10 mouse cellular contexts compared by ENCODE assay signal in genomic region chrX:60891329-60892095, GRCm38 (mm10). TPM values are rescaled to one million over a fixed set of nuclear protein-coding genes. Genes with fewer than 3 reads are reported as not detected.
DNase-seq lines count a peak whose midpoint lies in the region; ATAC-seq and TF ChIP-seq lines count a peak whose summit lies in the region.
"Had no signal": no experiment of that assay in that cellular context is flagged by ENCODE, and none has a peak within 500 bp of the region (broad histone marks: within the 10 kb centered on the region; RNA-seq: fewer than 3 reads in every experiment).

No protein-coding gene starts in this region.

- 0 out of 2 replicates have a peak, but pooled peaks have one; percentile 24 for ATAC-seq in lung, embryonic 15.5 days (ENCODE audit: borderline replicate concordance, extremely low read depth, low FRiP score, low TSS enrichment)
- ATAC-seq in forebrain, embryonic 13.5 days, result no peak
- no peak for ATAC-seq in limb, embryonic 13.5 days (ENCODE audit: low FRiP score, low read depth)
- ATAC-seq in stomach, embryonic 14.5 days (ENCODE audit: insufficient number of reproducible peaks, insufficient read depth, low FRiP score, low read depth), result no peak
- no peak for ATAC-seq in cerebellum, adult (ENCODE audit: insufficient number of reproducible peaks, low FRiP score, low TSS enrichment)

- H3K4me3 ChIP-seq in lung, embryonic 15.5 days, result peak overlapping the region; percentile 41
- H3K4me3 ChIP-seq in lung, adult 2 months (replicated peaks; ENCODE audit: extremely low read depth, low read depth, low read length), result no peak overlapping the region
- H3K4me3 ChIP-seq in forebrain, embryonic 13.5 days, result peak overlapping the region; percentile 64
- H3K4me3 ChIP-seq in limb, embryonic 13.5 days, result peak overlapping the region; percentile 48
- H3K4me3 ChIP-seq in stomach, embryonic 14.5 days (ENCODE audit: low read depth, low read length), result peak overlapping the region; percentile 30

- DNase-seq in lung, adult 2 months, result no peak
- no peak for DNase-seq in yolk sac, embryonic 10.5 days (ENCODE audit: low spot score)
- DNase-seq in layer of hippocampus, postnatal 25 days (ENCODE audit: extremely low spot score in 1 of 2, low spot score in 1 of 2), result no peak

- no peaks in the 10 kb centered on the region for H3K9me3 ChIP-seq in lung, embryonic 15.5 days
- no peaks in the 10 kb centered on the region for H3K9me3 ChIP-seq in forebrain, embryonic 13.5 days (replicated peaks)
- H3K9me3 ChIP-seq in limb, embryonic 13.5 days, result no peaks in the 10 kb centered on the region
- H3K9me3 ChIP-seq in stomach, embryonic 14.5 days (ENCODE audit: control insufficient read depth, low read depth, low read length), result no peaks in the 10 kb centered on the region

- H3K4me1 ChIP-seq in lung, embryonic 15.5 days, result no peaks in the 10 kb centered on the region
- H3K4me1 ChIP-seq in lung, adult 2 months (ENCODE audit: control insufficient read depth, insufficient read depth, low read length), result no peaks in the 10 kb centered on the region
- H3K4me1 ChIP-seq in forebrain, embryonic 13.5 days, result peaks cover 10% of the 10 kb centered on the region; the same call in 1 of the 2 replicates
- peaks cover 9% of the 10 kb centered on the region; the same call in 1 of the 2 replicates for H3K4me1 ChIP-seq in limb, embryonic 13.5 days
- no peaks in the 10 kb centered on the region for H3K4me1 ChIP-seq in stomach, embryonic 14.5 days (ENCODE audit: control insufficient read depth, insufficient read depth, low read length)

- TF ChIP-seq CTCF in lung, adult 2 months (IDR thresholded peaks at IDR 0.05; ENCODE audit: insufficient read depth, low read length), result no peak

- H3K4me2 ChIP-seq in lung, embryonic 15.5 days, result peak overlapping the region; percentile 77
- H3K4me2 ChIP-seq in forebrain, embryonic 13.5 days, result peak overlapping the region; percentile 67
- H3K4me2 ChIP-seq in limb, embryonic 13.5 days (replicated peaks), result peak overlapping the region; percentile 71
- peak overlapping the region; percentile 53 for H3K4me2 ChIP-seq in stomach, embryonic 14.5 days (replicated peaks; ENCODE audit: low read depth, low read length)

- WGBS in lung, embryonic 15.5 days, result 17% methylated on average over 40 of the region's 43 CpGs
- 31% methylated on average over 43 of the region's 43 CpGs for WGBS in lung, adult 2 months
- 18% methylated on average over 42 of the region's 43 CpGs for WGBS in forebrain, embryonic 13.5 days
- 17% methylated on average over 42 of the region's 43 CpGs for WGBS in limb, embryonic 13.5 days
- WGBS in stomach, embryonic 14.5 days, result 19% methylated on average over 42 of the region's 43 CpGs

- TF ChIP-seq POLR2A in lung, adult 2 months (IDR thresholded peaks at IDR 0.05; ENCODE audit: borderline replicate concordance, extremely low read depth, low read depth, low read length), result no peak

- H3K27me3 ChIP-seq in lung, embryonic 15.5 days, result peaks cover 84% of the 10 kb centered on the region
- no peaks in the 10 kb centered on the region for H3K27me3 ChIP-seq in forebrain, embryonic 13.5 days
- H3K27me3 ChIP-seq in limb, embryonic 13.5 days, result peaks cover 92% of the 10 kb centered on the region
- 0 out of 2 replicates have a peak, but pooled peaks cover 6% of the 10 kb centered on the region for H3K27me3 ChIP-seq in stomach, embryonic 14.5 days (ENCODE audit: control insufficient read depth, insufficient read depth, low read length)

- H3K9ac ChIP-seq in lung, embryonic 15.5 days, result no peak overlapping the region
- peak overlapping the region; percentile 78 for H3K9ac ChIP-seq in forebrain, embryonic 13.5 days
- H3K9ac ChIP-seq in limb, embryonic 13.5 days, result peak overlapping the region; percentile 13; the same call in 1 of the 2 replicates
- no peak overlapping the region for H3K9ac ChIP-seq in stomach, embryonic 14.5 days (replicated peaks; ENCODE audit: low read depth, low read length)

- no peak overlapping the region for H3K27ac ChIP-seq in lung, embryonic 15.5 days
- peak overlapping the region; percentile 81 for H3K27ac ChIP-seq in forebrain, embryonic 13.5 days
- no peak overlapping the region for H3K27ac ChIP-seq in limb, embryonic 13.5 days
- H3K27ac ChIP-seq in stomach, embryonic 14.5 days (ENCODE audit: low read length), result no peak overlapping the region

- H3K36me3 ChIP-seq in lung, embryonic 15.5 days, result no peaks in the 10 kb centered on the region
- no peaks in the 10 kb centered on the region for H3K36me3 ChIP-seq in forebrain, embryonic 13.5 days (ENCODE audit: poor library complexity, severe bottlenecking)
- no peaks in the 10 kb centered on the region for H3K36me3 ChIP-seq in limb, embryonic 13.5 days
- no peaks in the 10 kb centered on the region for H3K36me3 ChIP-seq in stomach, embryonic 14.5 days (ENCODE audit: control insufficient read depth, insufficient read depth, low read length)

RNA-seq across cellular contexts. Expression of gene Sox3, which starts 1.7 kb away (rescaled TPM):
- polyA plus RNA-seq in lung, embryonic 15.5 days (2015; fragmentation: Nextera tagmentation; extraction: Ambion mirVana), result not detected in 2 replicates
- not detected in 2 replicates for polyA plus RNA-seq in lung, adult 2 months (2012; rRNA removed)
- 6.0 and 6.2 TPM in 2 replicates for polyA plus RNA-seq in forebrain, embryonic 13.5 days (2015; fragmentation: Nextera tagmentation; extraction: Ambion mirVana)
- not detected in 2 replicates for polyA plus RNA-seq in limb, embryonic 13.5 days (2015; fragmentation: Nextera tagmentation; extraction: Ambion mirVana)
- polyA plus RNA-seq in stomach, embryonic 14.5 days (2014; fragmentation: Nextera tagmentation; extraction: Ambion mirVana), result not detected in 2 replicates
- 1 to 10 TPM; 2.2 TPM for total RNA-seq in layer of hippocampus, postnatal 25 days (2021)
- total RNA-seq: adrenal gland, adult 18-20 months; hematopoietic stem cell, adult 5-6 weeks had no signal

Comparison
In these comparisons a context has a peak if more than half of its experiments do, and no peak if none do; other contexts are left out.
1. H3K9ac ChIP-seq: peak in forebrain, embryonic 13.5 days (single experiment) and limb, embryonic 13.5 days (single experiment); none in lung, embryonic 15.5 days (single experiment) and stomach, embryonic 14.5 days (single experiment).
2. Peak in every context shown above with its lines, with median percentiles within 50 percentile points of each other: H3K4me2 ChIP-seq.